8 mouse cellular contexts compared by ENCODE assay signal in the genomic region with DNA sequence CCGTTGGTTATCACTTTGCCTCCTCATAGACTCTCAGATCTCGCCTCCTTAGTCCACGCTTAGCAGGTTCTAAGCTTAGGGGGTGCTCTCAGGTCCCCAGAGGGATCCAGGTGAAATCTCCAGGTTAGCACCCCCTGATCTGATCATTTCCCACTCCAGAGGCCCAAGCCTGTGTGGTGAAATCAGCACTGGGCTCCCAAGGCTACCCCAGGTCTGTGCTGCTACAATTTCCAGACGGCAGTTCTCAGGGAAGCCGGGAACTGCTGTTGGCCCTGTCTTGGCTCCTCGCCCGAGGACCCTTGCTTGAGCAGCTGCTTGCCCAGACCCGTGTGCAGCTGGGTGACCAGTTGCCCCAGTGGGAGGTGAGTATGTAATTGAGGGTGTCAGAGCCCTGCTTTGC. TPM values are rescaled to one million over a fixed set of nuclear protein-coding genes. Genes with fewer than 3 reads are reported as not detected.
DNase-seq lines count a peak whose midpoint lies in the region; ATAC-seq lines count a peak whose summit lies in the region.

No protein-coding gene starts in this region.

- H3K36me3 ChIP-seq in liver, embryonic 13.5 days: peaks cover 20% of the 10 kb centered on the region

- peak overlapping the region; percentile 97 for H3K4me2 ChIP-seq in liver, embryonic 13.5 days

- DNase-seq in cerebellum, adult 11 months: peak; percentile 45
- DNase-seq in cerebellum, postnatal 36 days: no peak
- DNase-seq in thymus, postnatal 4 days: peak; percentile 29
- no peak for DNase-seq in thymus, postnatal 10 days (ENCODE audit: low spot score in 2 of 2)
- DNase-seq in liver, embryonic 13.5 days: no peak
- peak; percentile 39 for DNase-seq in testis, postnatal 14 days (ENCODE audit: low spot score)
- DNase-seq in Muller cell, postnatal 12 days (ENCODE audit: inconsistent ontology term): no peak
- DNase-seq in B cell, adult 2 months: no peak

- H3K9ac ChIP-seq in liver, embryonic 13.5 days: peak overlapping the region; percentile 87

- H3K27ac ChIP-seq in liver, embryonic 13.5 days: peak overlapping the region; percentile 76

- 44% methylated on average over 8 of the region's 8 CpGs for WGBS in liver, embryonic 13.5 days (ENCODE audit: insufficient replicate concordance)

- no peak for ATAC-seq in liver, embryonic 13.5 days (ENCODE audit: low read depth)

- peaks cover 16% of the 10 kb centered on the region for H3K27me3 ChIP-seq in liver, embryonic 13.5 days

- no peaks in the 10 kb centered on the region for H3K9me3 ChIP-seq in liver, embryonic 13.5 days (replicated peaks)

- H3K4me1 ChIP-seq in liver, embryonic 13.5 days (replicated peaks): peaks cover 45% of the 10 kb centered on the region

- peak overlapping the region; percentile 87 for H3K4me3 ChIP-seq in liver, embryonic 13.5 days (replicated peaks)

RNA-seq across cellular contexts. Expression of a gene that starts 0.8 kb away (rescaled TPM):
- polyA plus RNA-seq in liver, embryonic 13.5 days (2015; fragmentation: Nextera tagmentation; extraction: Ambion mirVana): 12.0 and 12.9 TPM in 2 replicates

RNA-seq across cellular contexts. Expression of a gene that starts 10.9 kb away (rescaled TPM):
- 84.5 and 94.1 TPM in 2 replicates for polyA plus RNA-seq in liver, embryonic 13.5 days (2015; fragmentation: Nextera tagmentation; extraction: Ambion mirVana)

RNA-seq across cellular contexts. Expression of a gene that starts 17.0 kb away (rescaled TPM):
- 47.9 and 50.4 TPM in 2 replicates for polyA plus RNA-seq in liver, embryonic 13.5 days (2015; fragmentation: Nextera tagmentation; extraction: Ambion mirVana)

RNA-seq across cellular contexts. Expression of a gene that starts 28.7 kb away (rescaled TPM):
- polyA plus RNA-seq in liver, embryonic 13.5 days (2015; fragmentation: Nextera tagmentation; extraction: Ambion mirVana): 0.46 and 0.52 TPM in 2 replicates

RNA-seq across cellular contexts. Expression of a gene that starts 58.9 kb away (rescaled TPM):
- polyA plus RNA-seq in liver, embryonic 13.5 days (2015; fragmentation: Nextera tagmentation; extraction: Ambion mirVana): 4.8 and 6.1 TPM in 2 replicates

Comparison
In these comparisons a context has a peak if more than half of its experiments do, and no peak if none do; other contexts are left out.
1. DNase-seq: peak in cerebellum, adult 11 months (single experiment), thymus, postnatal 4 days (single experiment) and testis, postnatal 14 days (single experiment); none in cerebellum, postnatal 36 days (0 of 2), thymus, postnatal 10 days (0 of 2), liver, embryonic 13.5 days (single experiment), Muller cell, postnatal 12 days (single experiment) and B cell, adult 2 months (0 of 2).